Mouse (Mus musculus): ENCODE measurements at regions not wholly inside any gene's neighbourhood (a gene's known extent, or its start where the extent isn't known, plus 50 kb on each side); places are given as distances from the start of the nearest gene placed in this dataset.

DNA sequence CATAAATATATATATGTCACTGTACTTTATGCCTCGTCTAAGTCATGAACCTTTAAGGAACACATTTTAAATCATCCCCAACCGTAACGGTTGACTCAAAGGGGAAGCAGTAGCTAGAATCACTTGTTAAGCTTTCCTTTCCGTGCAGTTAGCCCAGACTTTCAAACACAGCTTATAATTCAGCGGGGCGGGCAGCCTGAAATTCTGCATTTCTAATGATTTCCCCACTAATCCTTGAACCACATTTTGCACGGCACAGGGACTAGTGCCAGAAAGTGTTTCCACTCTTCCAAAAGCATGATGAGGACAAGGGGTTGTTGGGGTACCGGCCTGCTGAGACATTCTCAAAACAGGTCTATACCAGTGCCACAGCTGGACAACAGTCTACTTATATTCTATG, 195.1 kb upstream of the Spred2 start:
- TF ChIP-seq POLR2A (IDR thresholded peaks at IDR 0.05; ENCODE audit: borderline replicate concordance, low read depth, low read length) (no peak), CTCF (IDR thresholded peaks at IDR 0.05; ENCODE audit: low read depth, low read length) (no peak)

All from bone marrow macrophage, adult 2 months (primary cell).